ENCODE assay signal across 12 mouse cellular contexts in the genomic region with DNA sequence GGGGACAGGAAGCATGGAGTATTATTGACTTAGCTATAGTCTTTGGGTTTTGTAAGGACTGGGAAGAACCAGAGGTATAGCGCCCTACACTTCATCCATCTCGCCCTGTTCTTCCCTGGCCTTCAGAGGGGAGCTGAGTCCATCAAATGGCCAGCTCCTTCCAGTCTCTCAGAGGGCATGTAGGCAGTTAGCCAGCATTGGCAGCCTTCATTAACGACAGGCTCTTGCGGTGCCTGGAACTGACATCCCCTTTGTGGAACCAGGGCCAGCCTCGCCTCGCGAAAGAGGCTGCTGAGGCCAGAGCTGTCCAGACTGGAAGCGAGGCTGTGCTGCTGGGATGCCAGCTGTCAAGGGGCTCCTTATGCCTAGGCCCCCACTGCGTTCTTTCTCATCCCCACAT. TPM values are rescaled to one million over a fixed set of nuclear protein-coding genes. Genes with fewer than 3 reads are reported as not detected.
A peak's percentile ranks its signal among the peaks of the same experiment; 100 is the strongest.
DNase-seq lines count a peak whose midpoint lies in the region; ATAC-seq lines count a peak whose summit lies in the region.
"Had no signal": no experiment of that assay in that cellular context is flagged by ENCODE, and none has a peak within 500 bp of the region (broad histone marks: within the 10 kb centered on the region; RNA-seq: fewer than 3 reads in every experiment).

No protein-coding gene starts in this region.

- H3K27me3 ChIP-seq in hindbrain, embryonic 16.5 days (replicated peaks; ENCODE audit: control insufficient read depth, insufficient read depth, low read length) = no peaks in the 10 kb centered on the region
- H3K27me3 ChIP-seq in hindbrain, embryonic 14.5 days (ENCODE audit: control insufficient read depth, insufficient read depth, low read length) = peaks cover 4% of the 10 kb centered on the region

- H3K9me3 ChIP-seq in hindbrain, embryonic 16.5 days (ENCODE audit: control insufficient read depth, low read length) = no peaks in the 10 kb centered on the region
- H3K9me3 ChIP-seq in hindbrain, embryonic 14.5 days (ENCODE audit: control insufficient read depth, low read length) = no peaks in the 10 kb centered on the region
- H3K9me3 ChIP-seq: embryonic facial prominence, embryonic 13.5 days had no signal

- H3K4me3 ChIP-seq in hindbrain, embryonic 16.5 days (ENCODE audit: low read length) = no peak overlapping the region
- H3K4me3 ChIP-seq in hindbrain, embryonic 14.5 days (replicated peaks; ENCODE audit: low read length) = no peak overlapping the region

- intact Hi-C loops in left cerebral cortex, postnatal 36 days (cut with DNase I) = loop anchor here (5.0 kb wide), 1 partner anchor 69 kb away; no protein-coding TSS in a partner anchor

- DNase-seq in hindbrain, embryonic 14.5 days (ENCODE audit: low spot score) = no peak
- DNase-seq in cerebellum, postnatal 36 days = peak; percentile 71 to 74
- peak; percentile 34 to 39 for DNase-seq in left cerebral cortex, postnatal 36 days (ENCODE audit: low spot score in 2 of 2)
- DNase-seq in adrenal gland, postnatal 4 days (ENCODE audit: low spot score in 2 of 2) = no peak
- no peak for DNase-seq in gastrocnemius, postnatal 25 days
- no peak for DNase-seq in ovary, postnatal 36 days (ENCODE audit: low spot score)
- DNase-seq: gastrocnemius, postnatal 36 days; kidney, postnatal 25 days; lung, adult 18-20 months had no signal

- peak; percentile 31; the same call in 1 of the 2 replicates for ATAC-seq in hindbrain, embryonic 16.5 days
- no peak for ATAC-seq in hindbrain, embryonic 14.5 days (ENCODE audit: low FRiP score)
- peak; percentile 56; the same call in 1 of the 2 replicates for ATAC-seq in cerebellum, adult (ENCODE audit: insufficient number of reproducible peaks, low FRiP score, low TSS enrichment)

- no peaks in the 10 kb centered on the region for H3K36me3 ChIP-seq in hindbrain, embryonic 16.5 days (ENCODE audit: control insufficient read depth, insufficient read depth, low read length)
- peaks cover 16% of the 10 kb centered on the region; the same call in 1 of the 2 replicates for H3K36me3 ChIP-seq in hindbrain, embryonic 14.5 days (replicated peaks; ENCODE audit: control insufficient read depth, insufficient read depth)

- no peak overlapping the region; the same call in 1 of the 2 replicates for H3K9ac ChIP-seq in hindbrain, embryonic 16.5 days (ENCODE audit: low read depth, low read length)
- no peak overlapping the region for H3K9ac ChIP-seq in hindbrain, embryonic 14.5 days

- H3K27ac ChIP-seq in hindbrain, embryonic 16.5 days (ENCODE audit: low read depth, low read length) = no peak overlapping the region
- no peak overlapping the region for H3K27ac ChIP-seq in hindbrain, embryonic 14.5 days
- H3K27ac ChIP-seq: embryonic facial prominence, embryonic 13.5 days had no signal

- H3K4me2 ChIP-seq in hindbrain, embryonic 16.5 days (ENCODE audit: low read length) = peak overlapping the region; percentile 100
- H3K4me2 ChIP-seq in hindbrain, embryonic 14.5 days (replicated peaks) = no peak overlapping the region

- peaks cover 12% of the 10 kb centered on the region for H3K4me1 ChIP-seq in hindbrain, embryonic 16.5 days (ENCODE audit: control insufficient read depth, insufficient read depth, low read depth, low read length)
- H3K4me1 ChIP-seq in hindbrain, embryonic 14.5 days (replicated peaks; ENCODE audit: control insufficient read depth, insufficient read depth, low read length) = peaks cover 12% of the 10 kb centered on the region; the same call in 1 of the 2 replicates

- 53% methylated on average over 9 of the region's 9 CpGs for WGBS in hindbrain, embryonic 16.5 days
- 56% methylated on average over 9 of the region's 9 CpGs for WGBS in hindbrain, embryonic 14.5 days

RNA-seq across cellular contexts. Expression of gene Dbndd2, which starts 1.9 kb away (rescaled TPM):
- 23.8 and 27.3 TPM in 2 replicates for polyA plus RNA-seq in hindbrain, embryonic 16.5 days (2015; fragmentation: Nextera tagmentation; extraction: Ambion mirVana)
- polyA plus RNA-seq in hindbrain, embryonic 14.5 days (2014; fragmentation: Nextera tagmentation; extraction: Ambion mirVana) = 13.8 and 14.4 TPM in 2 replicates
- total RNA-seq in left cerebral cortex, postnatal 36 days (2021) = 100 to 1,000 TPM; 112 to 126 TPM
- 10 to 100 TPM; 10.9 to 17.1 TPM for total RNA-seq in adrenal gland, postnatal 4 days (2021)
- 10 to 100 TPM; 21.2 to 35.4 TPM for total RNA-seq in gastrocnemius, postnatal 25 days (2021)

RNA-seq across cellular contexts. Expression of gene Pigt, which starts 9.5 kb away (rescaled TPM):
- polyA plus RNA-seq in hindbrain, embryonic 16.5 days (2015; fragmentation: Nextera tagmentation; extraction: Ambion mirVana) = 97.7 and 101 TPM in 2 replicates
- 109 and 110 TPM in 2 replicates for polyA plus RNA-seq in hindbrain, embryonic 14.5 days (2014; fragmentation: Nextera tagmentation; extraction: Ambion mirVana)
- total RNA-seq in left cerebral cortex, postnatal 36 days (2021) = 10 to 100 TPM; 88.7 to 98.5 TPM
- total RNA-seq in adrenal gland, postnatal 4 days (2021) = 100 to 1,000 TPM; 133 to 134 TPM
- total RNA-seq in gastrocnemius, postnatal 25 days (2021) = 10 to 100 TPM; 27.7 to 39.4 TPM

RNA-seq across cellular contexts. Expression of gene Trp53tg5, which starts 14.3 kb away (rescaled TPM):
- polyA plus RNA-seq in hindbrain, embryonic 16.5 days (2015; fragmentation: Nextera tagmentation; extraction: Ambion mirVana) = not detected in 2 replicates
- polyA plus RNA-seq in hindbrain, embryonic 14.5 days (2014; fragmentation: Nextera tagmentation; extraction: Ambion mirVana) = 0.28 TPM in 1 of 2 replicates, not detected in the other
- total RNA-seq in left cerebral cortex, postnatal 36 days (2021) = not detected
- total RNA-seq in adrenal gland, postnatal 4 days (2021) = not detected
- not detected for total RNA-seq in gastrocnemius, postnatal 25 days (2021)
- total RNA-seq: gastrocnemius, postnatal 36 days had no signal
- polyA plus RNA-seq: embryonic facial prominence, embryonic 13.5 days had no signal

RNA-seq across cellular contexts. Expression of gene Gm20458, which starts 27.0 kb away (rescaled TPM):
- polyA plus RNA-seq in hindbrain, embryonic 16.5 days (2015; fragmentation: Nextera tagmentation; extraction: Ambion mirVana) = 4.1 and 12.3 TPM in 2 replicates
- 8.6 and 10.0 TPM in 2 replicates for polyA plus RNA-seq in hindbrain, embryonic 14.5 days (2014; fragmentation: Nextera tagmentation; extraction: Ambion mirVana)
- total RNA-seq in left cerebral cortex, postnatal 36 days (2021) = 10 to 100 TPM in 1 of 2 experiments, 1 to 10 TPM in 1; 8.1 to 14.9 TPM
- total RNA-seq in adrenal gland, postnatal 4 days (2021) = 1 to 10 TPM in 1 of 2 experiments, under 1 TPM in 1; 0.48 to 3.0 TPM
- 1 to 10 TPM; 3.2 to 8.9 TPM for total RNA-seq in gastrocnemius, postnatal 25 days (2021)

RNA-seq across cellular contexts. Expression of gene Sys1, which starts 31.0 kb away (rescaled TPM):
- polyA plus RNA-seq in hindbrain, embryonic 16.5 days (2015; fragmentation: Nextera tagmentation; extraction: Ambion mirVana) = 89.7 and 95.6 TPM in 2 replicates
- 87.1 and 92.6 TPM in 2 replicates for polyA plus RNA-seq in hindbrain, embryonic 14.5 days (2014; fragmentation: Nextera tagmentation; extraction: Ambion mirVana)
- total RNA-seq in left cerebral cortex, postnatal 36 days (2021) = 10 to 100 TPM; 34.7 to 40.4 TPM
- total RNA-seq in adrenal gland, postnatal 4 days (2021) = 10 to 100 TPM; 34.7 to 35.0 TPM
- 10 to 100 TPM; 17.2 to 20.2 TPM for total RNA-seq in gastrocnemius, postnatal 25 days (2021)

Comparison
In these comparisons a context has a peak if more than half of its experiments do, and no peak if none do; other contexts are left out.
1. DNase-seq: peak in cerebellum, postnatal 36 days (2 of 2) and left cerebral cortex, postnatal 36 days (2 of 2); none in hindbrain, embryonic 14.5 days (single experiment), adrenal gland, postnatal 4 days (0 of 2), gastrocnemius, postnatal 25 days (single experiment) and ovary, postnatal 36 days (single experiment).